Mouse (Mus musculus) adrenal gland, postnatal 10 days (tissue): ENCODE results near the gene Dcakd. TPM values are rescaled to one million over a fixed set of nuclear protein-coding genes. Genes with fewer than 3 reads are reported as not detected.

Experiments
- microRNA-seq: library from miRNA; unstranded; fragments of <30 nt; microRNA quantifications from one replicate; pipeline ENCODE4 v1.2.0, GENCODE M21; 2021
- total RNA-seq, 2 experiments: library from RNA; stranded (reverse); gene quantifications; 2 replicates each; pipeline ENCODE4 v1.2.3; 2021

The Dcakd gene
- total RNA-seq, 2 experiments from 2014 or later: 65.6 to 74.8 TPM

Small RNAs within 50 kb of the gene (microRNA-seq; reads per million reads assigned to microRNA genes)
- gene Mir6931: not detected

Other genes with a start within 250 kb of the Dcakd start
- 10 to 100 TPM; 24.4 to 27.6 TPM for gene Gjc1, start 208.6 kb downstream of the Dcakd start, total RNA-seq
- 1 to 10 TPM; 2.3 to 3.3 TPM for gene Higd1b, start 192.5 kb downstream of the Dcakd start, total RNA-seq
- 10 to 100 TPM; 67.6 to 87.0 TPM for gene Eftud2, start 147.3 kb downstream of the Dcakd start, total RNA-seq
- gene Ccdc103, start 147.1 kb downstream of the Dcakd start, total RNA-seq: under 1 TPM; 0.21 to 0.27 TPM
- gene Fam187a, start 143.2 kb downstream of the Dcakd start, total RNA-seq: not detected
- gene Gfap, start 127.4 kb downstream of the Dcakd start, total RNA-seq: under 1 TPM; 0.90 to 0.91 TPM
- gene Kif18b, start 103.2 kb downstream of the Dcakd start, total RNA-seq: 10 to 100 TPM in 1 of 2 experiments, 1 to 10 TPM in 1; 6.9 to 10.4 TPM
- gene C1ql1, start 81.6 kb downstream of the Dcakd start, total RNA-seq: 10 to 100 TPM; 31.9 to 34.6 TPM
- gene Nmt1, start 143 bp downstream of the Dcakd start, total RNA-seq: 10 to 100 TPM; 81.8 to 85.9 TPM
- gene Plcd3, start 73.3 kb upstream of the Dcakd start, total RNA-seq: 10 to 100 TPM in 1 of 2 experiments, 1 to 10 TPM in 1; 8.7 to 11.0 TPM
- gene Acbd4, start 73.3 kb upstream of the Dcakd start, total RNA-seq: 10 to 100 TPM; 81.0 to 94.7 TPM
- 10 to 100 TPM; 49.6 to 50.1 TPM for gene Hexim1, start 87.9 kb upstream of the Dcakd start, total RNA-seq
- 1 to 10 TPM; 4.8 to 8.9 TPM for gene Hexim2, start 104.1 kb upstream of the Dcakd start, total RNA-seq
- 10 to 100 TPM; 17.7 to 20.5 TPM for gene Fmnl1, start 142.8 kb upstream of the Dcakd start, total RNA-seq
- gene 1700023F06Rik, start 180.2 kb upstream of the Dcakd start, total RNA-seq: under 1 TPM in 1 of 2 experiments, not detected in 1; 0.27 TPM
- not detected for gene Spata32, start 190.1 kb upstream of the Dcakd start, total RNA-seq
- 1 to 10 TPM; 5.2 to 6.9 TPM for gene Map3k14, start 239.1 kb upstream of the Dcakd start, total RNA-seq